Comparison of ENCODE assay signal across 8 mouse cellular contexts in genomic region chr13:94883163-94883965, GRCm38 (mm10). TPM values are rescaled to one million over a fixed set of nuclear protein-coding genes. Genes with fewer than 3 reads are reported as not detected.
DNase-seq lines count a peak whose midpoint lies in the region; ATAC-seq and TF ChIP-seq lines count a peak whose summit lies in the region.

No protein-coding gene starts in this region.

- TF ChIP-seq CTCF in cerebellum, adult 2 months (IDR thresholded peaks at IDR 0.05; ENCODE audit: borderline replicate concordance, insufficient read depth, low read depth, low read length), result no peak
- no peak for TF ChIP-seq CTCF in kidney, postnatal 0 days (IDR thresholded peaks at IDR 0.05; ENCODE audit: low read depth)

- H3K9ac ChIP-seq in kidney, postnatal 0 days (ENCODE audit: low read depth, low read length), result no peak overlapping the region
- H3K9ac ChIP-seq in midbrain, embryonic 16.5 days (ENCODE audit: low read depth, low read length), result peak overlapping the region; percentile 25; the same call in 1 of the 2 replicates

- peaks cover 36% of the 10 kb centered on the region for H3K4me1 ChIP-seq in megakaryocyte, embryonic 14.5 days
- no peaks in the 10 kb centered on the region; the same call in 1 of the 2 replicates for H3K4me1 ChIP-seq in cerebellum, adult 2 months (ENCODE audit: control insufficient read depth, insufficient read depth, low read length)
- 0 out of 2 replicates have a peak, but pooled peaks cover 16% of the 10 kb centered on the region for H3K4me1 ChIP-seq in kidney, postnatal 0 days (replicated peaks; ENCODE audit: insufficient read depth, low read length)
- H3K4me1 ChIP-seq in midbrain, embryonic 16.5 days (ENCODE audit: control insufficient read depth, insufficient read depth, low read length), result peaks cover 10% of the 10 kb centered on the region

- peak overlapping the region; percentile 62 for H3K4me2 ChIP-seq in kidney, postnatal 0 days (ENCODE audit: low read length)
- H3K4me2 ChIP-seq in midbrain, embryonic 16.5 days (ENCODE audit: low read length), result peak overlapping the region; percentile 50

- peaks cover 10% of the 10 kb centered on the region; the same call in 1 of the 2 replicates for H3K9me3 ChIP-seq in megakaryocyte, embryonic 14.5 days
- H3K9me3 ChIP-seq in kidney, postnatal 0 days (replicated peaks; ENCODE audit: low read length), result no peaks in the 10 kb centered on the region
- no peaks in the 10 kb centered on the region for H3K9me3 ChIP-seq in midbrain, embryonic 16.5 days (replicated peaks; ENCODE audit: control insufficient read depth, low read length, poor library complexity, severe bottlenecking)

- H3K36me3 ChIP-seq in megakaryocyte, embryonic 14.5 days (replicated peaks; ENCODE audit: low read length), result no peaks in the 10 kb centered on the region
- H3K36me3 ChIP-seq in kidney, postnatal 0 days (ENCODE audit: insufficient read depth, low read length), result no peaks in the 10 kb centered on the region
- no peaks in the 10 kb centered on the region for H3K36me3 ChIP-seq in midbrain, embryonic 16.5 days (ENCODE audit: control insufficient read depth, insufficient read depth, low read length)

- H3K27me3 ChIP-seq in megakaryocyte, embryonic 14.5 days (replicated peaks), result peaks cover 84% of the 10 kb centered on the region
- peaks cover 24% of the 10 kb centered on the region; the same call in 1 of the 2 replicates for H3K27me3 ChIP-seq in cerebellum, adult 2 months (ENCODE audit: control insufficient read depth, insufficient read depth, low read length)
- H3K27me3 ChIP-seq in kidney, postnatal 0 days (ENCODE audit: insufficient read depth, low read length), result peaks cover 74% of the 10 kb centered on the region
- H3K27me3 ChIP-seq in midbrain, embryonic 16.5 days (ENCODE audit: control insufficient read depth, insufficient read depth, low read depth, low read length), result peaks cover 52% of the 10 kb centered on the region

- 2% methylated on average over 86 of the region's 95 CpGs for WGBS in cerebellum, adult 2 months
- 1% methylated on average over 84 of the region's 95 CpGs for WGBS in kidney, postnatal 0 days
- 1% methylated on average over 70 of the region's 95 CpGs for WGBS in midbrain, embryonic 16.5 days

- peak overlapping the region; percentile 88 for H3K4me3 ChIP-seq in megakaryocyte, embryonic 14.5 days (replicated peaks)
- peak overlapping the region; percentile 18 for H3K4me3 ChIP-seq in cerebellum, adult 2 months (replicated peaks; ENCODE audit: insufficient read depth, low read depth, low read length)
- H3K4me3 ChIP-seq in kidney, postnatal 0 days (replicated peaks; ENCODE audit: low read depth, low read length), result peak overlapping the region; percentile 34
- peak overlapping the region; percentile 32 for H3K4me3 ChIP-seq in midbrain, embryonic 16.5 days (ENCODE audit: low read depth, low read length)

- peak; percentile 61 to 66 for DNase-seq in cerebellum, adult 2 months
- DNase-seq in forelimb bud, embryonic 11.5 days (ENCODE audit: low read depth, low spot score), result peak; percentile 17
- no peak for DNase-seq in kidney, postnatal 0 days (ENCODE audit: low spot score)
- DNase-seq in thymus, postnatal 25 days, result no peak
- no peak for DNase-seq in right cerebral cortex, postnatal 25 days

- no peak for ATAC-seq in megakaryocyte, adult 5-6 weeks (ENCODE audit: poor library complexity, severe bottlenecking)
- peak; percentile 46; the same call in 1 of the 2 replicates for ATAC-seq in kidney, postnatal 0 days (replicated peaks; ENCODE audit: low FRiP score, low read depth)
- peak; percentile 69 for ATAC-seq in midbrain, embryonic 16.5 days

- H3K27ac ChIP-seq in cerebellum, adult 2 months (ENCODE audit: insufficient read depth, low read length), result no peak overlapping the region
- no peak overlapping the region for H3K27ac ChIP-seq in kidney, postnatal 0 days
- H3K27ac ChIP-seq in midbrain, embryonic 16.5 days (ENCODE audit: low read length), result 0 out of 2 replicates have a peak overlapping the region, but pooled peaks have one; percentile 17

- no peak for TF ChIP-seq POLR2A in cerebellum, adult 2 months (IDR thresholded peaks at IDR 0.05; ENCODE audit: borderline replicate concordance, insufficient read depth, low read length)

RNA-seq across cellular contexts. Expression of gene Otp, which starts 8.0 kb away (rescaled TPM):
- not detected in 2 replicates for polyA plus RNA-seq in megakaryocyte, embryonic 14.5 days (2012; ENCODE audit: insufficient read depth, low replicate concordance)
- not detected in 2 replicates for total RNA-seq in megakaryocyte, adult 5-6 weeks (2015)
- not detected in 2 replicates for total RNA-seq in megakaryocyte, adult 5-6 weeks (2017)
- 2.0 and 3.1 TPM in 2 replicates for polyA plus RNA-seq in cerebellum, adult 2 months (2012; rRNA removed)
- not detected in 2 replicates for polyA plus RNA-seq in kidney, postnatal 0 days (2015; fragmentation: Nextera tagmentation; extraction: Ambion mirVana)
- polyA plus RNA-seq in midbrain, embryonic 16.5 days (2015; fragmentation: Nextera tagmentation; extraction: Ambion mirVana), result 3.2 and 4.7 TPM in 2 replicates

Comparison
In these comparisons a context has a peak if more than half of its experiments do, and no peak if none do; other contexts are left out.
1. H3K4me3 ChIP-seq: peak in every context shown above with its lines; median percentile 88 in megakaryocyte, embryonic 14.5 days; 34 in kidney, postnatal 0 days; 32 in midbrain, embryonic 16.5 days; 18 in cerebellum, adult 2 months.
2. DNase-seq: peak in cerebellum, adult 2 months (2 of 2) and forelimb bud, embryonic 11.5 days (single experiment); none in kidney, postnatal 0 days (single experiment), thymus, postnatal 25 days (single experiment) and right cerebral cortex, postnatal 25 days (single experiment).